Mouse (Mus musculus): ENCODE results near the gene Scube2.

DNA sequence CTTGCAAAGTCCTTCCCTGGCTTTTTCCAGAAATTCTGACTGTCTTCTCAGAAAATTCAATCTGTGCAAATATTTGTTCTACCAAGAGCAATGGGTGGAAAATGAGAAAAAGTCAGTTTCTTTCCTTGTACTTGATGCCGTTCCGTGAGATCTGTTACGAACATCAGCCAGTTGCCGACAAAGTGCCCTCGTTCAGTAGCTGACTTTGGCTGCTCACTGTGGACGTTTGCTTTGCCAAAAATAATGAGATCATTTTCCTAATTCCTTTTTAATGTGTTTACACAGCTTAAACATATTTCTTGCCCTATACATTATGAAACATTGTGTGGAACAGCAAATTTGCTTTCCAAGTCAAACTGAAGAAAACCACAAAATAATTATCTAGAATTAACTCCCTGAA, 30.6 kb downstream of the Scube2 start:
- TF ChIP-seq GATA1 (IDR thresholded peaks at IDR 0.05; ENCODE audit: low read length) = no peak
- TF ChIP-seq TAL1 (IDR thresholded peaks at IDR 0.05; ENCODE audit: low read length) = no peak
